Mouse (Mus musculus) MEL (cell line): ENCODE measurements around the gene Nipa1.

ENCODE experiments used
- CHD2 ChIP-seq: IDR thresholded peaks from 2 replicates; pipeline ENCODE4 v1.6.1; 2011; ENCODE audit warnings: low read length, improper control_type of control experiment
- CTCF ChIP-seq, 3 experiments: IDR thresholded peaks in 2 of 3; conservative IDR thresholded peaks in 1 of 3; 2 replicates each; pipeline ENCODE4 v1.5.1; 2011 to 2012; ENCODE audit warnings: low read length in 3 of 3, low read depth in 2 of 3, mild to moderate bottlenecking in 2 of 3, improper control_type of control experiment in 1 of 3, inconsistent platforms in 1 of 3, mixed read lengths in 1 of 3, moderate library complexity in 1 of 3; ENCODE audit not compliant: control insufficient read depth in 1 of 3, insufficient read depth in 1 of 3, poor library complexity in 1 of 3, severe bottlenecking in 1 of 3
- EP300 ChIP-seq, 2 experiments: IDR thresholded peaks; 2 replicates each; pipeline ENCODE4 v1.6.1; 2011; ENCODE audit warnings: improper control_type of control experiment in 2 of 2, low read length in 2 of 2, low read depth in 1 of 2, mild to moderate bottlenecking in 1 of 2
- POLR2A ChIP-seq, 2 experiments: IDR thresholded peaks; 2 replicates each; pipeline ENCODE4 v1.6.1; 2011 to 2012; ENCODE audit warnings: low read length in 2 of 2, mild to moderate bottlenecking in 2 of 2, control low read depth in 1 of 2, improper control_type of control experiment in 1 of 2, low read depth in 1 of 2, moderate library complexity in 1 of 2; ENCODE audit not compliant: control insufficient read depth in 1 of 2, insufficient read depth in 1 of 2, poor library complexity in 1 of 2
- ZKSCAN1 ChIP-seq: IDR thresholded peaks from 2 replicates; pipeline ENCODE4 v1.6.1; 2012; ENCODE audit warnings: low read depth, mild to moderate bottlenecking, inconsistent platforms, low read length, improper control_type of control experiment, moderate library complexity

DNA sequence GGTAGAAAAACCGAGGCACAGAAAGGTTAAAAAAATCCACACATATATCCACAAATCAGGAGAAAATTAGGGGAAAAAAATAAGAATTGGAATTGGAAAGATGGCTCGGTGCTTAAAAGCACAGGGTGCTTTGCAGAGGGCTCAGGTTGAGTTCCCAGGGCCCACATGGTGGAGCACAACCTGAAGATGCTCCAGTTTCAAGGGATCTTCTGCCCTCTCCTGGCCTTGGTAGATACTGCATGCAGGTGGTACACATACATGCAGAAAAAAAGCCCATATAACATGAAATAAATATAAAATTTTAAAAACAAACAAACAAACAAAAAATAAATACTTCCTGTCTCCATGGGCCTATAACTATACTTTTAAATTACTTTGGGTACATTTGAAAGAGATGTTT is 45.3 kb downstream of the Nipa1 start:
- TF ChIP-seq ZKSCAN1 (no peak), CTCF (IDR thresholded peaks at IDR 0.05 in 2 of 3, conservative IDR thresholded peaks at IDR 0.05 in 1 of 3; ENCODE audit: control insufficient read depth in 1 of 3, insufficient read depth in 1 of 3, low read depth in 2 of 3, low read length in 3 of 3, poor library complexity in 1 of 3, severe bottlenecking in 1 of 3) (peak; percentile 22 to 55 (median 33); a peak in 4 of 6 replicates), POLR2A (IDR thresholded peaks at IDR 0.05; ENCODE audit: control insufficient read depth in 1 of 2, insufficient read depth in 1 of 2, low read depth in 1 of 2, low read length in 2 of 2, poor library complexity in 1 of 2) (no peak), CHD2 (no peak), EP300 (IDR thresholded peaks at IDR 0.05; ENCODE audit: low read depth in 1 of 2, low read length in 2 of 2) (no peak)
